Mouse (Mus musculus) MN1 (cell line): ENCODE data around the gene Ifitm5.

ENCODE experiments used
- DNase-seq: peaks from one replicate; pipeline ENCODE4 v3.0.0-alpha.2; 2016; ENCODE audit warnings: low spot score

Gene Ifitm5

DNA sequence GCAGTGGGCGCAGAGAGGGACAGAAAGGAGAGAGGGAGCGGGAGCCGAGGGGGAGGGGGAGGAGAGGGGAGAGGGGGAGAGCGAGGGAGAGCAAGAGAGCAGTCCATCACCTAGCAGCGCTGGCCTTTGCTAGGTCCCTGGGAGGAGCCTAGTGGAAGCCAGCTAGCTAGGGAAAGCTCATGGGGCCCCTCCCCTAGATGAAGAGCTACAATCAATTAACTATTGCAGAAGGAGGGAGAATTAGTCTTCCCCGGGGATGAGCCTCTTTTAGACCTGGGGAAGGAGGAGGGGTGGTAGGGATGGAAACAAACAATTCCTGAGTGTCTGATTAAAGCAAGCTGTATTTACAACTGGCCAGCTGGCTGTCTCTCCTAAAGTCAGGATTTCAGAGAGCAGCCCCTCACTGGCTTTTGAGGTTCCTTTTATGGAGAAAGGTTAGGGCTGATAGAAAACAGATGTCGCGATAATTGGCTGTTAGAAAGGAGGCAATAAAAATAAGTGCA lies 10.4 kb downstream of the Ifitm5 start:
- DNase-seq: peak; percentile 81

DNA sequence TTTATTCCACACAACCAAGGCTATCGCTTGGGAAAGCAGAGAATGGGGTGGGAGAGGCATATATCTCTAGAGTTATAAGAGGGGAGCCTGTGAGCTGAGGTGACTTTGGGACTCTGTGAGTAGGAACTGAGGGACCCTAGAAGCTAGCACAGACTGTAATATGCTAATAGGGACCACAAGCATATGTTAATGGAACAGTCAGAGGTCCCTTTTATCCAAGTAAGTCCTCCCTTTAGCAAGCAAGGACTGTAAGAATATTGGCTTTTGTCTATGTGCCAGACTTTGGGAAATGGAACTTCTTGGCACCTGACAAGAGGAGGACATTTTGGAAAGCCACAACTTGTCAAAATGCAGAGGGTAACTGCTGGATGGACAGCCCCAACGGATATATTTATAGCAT lies 11.2 kb downstream of the Ifitm5 start:
- no peak for DNase-seq

DNA sequence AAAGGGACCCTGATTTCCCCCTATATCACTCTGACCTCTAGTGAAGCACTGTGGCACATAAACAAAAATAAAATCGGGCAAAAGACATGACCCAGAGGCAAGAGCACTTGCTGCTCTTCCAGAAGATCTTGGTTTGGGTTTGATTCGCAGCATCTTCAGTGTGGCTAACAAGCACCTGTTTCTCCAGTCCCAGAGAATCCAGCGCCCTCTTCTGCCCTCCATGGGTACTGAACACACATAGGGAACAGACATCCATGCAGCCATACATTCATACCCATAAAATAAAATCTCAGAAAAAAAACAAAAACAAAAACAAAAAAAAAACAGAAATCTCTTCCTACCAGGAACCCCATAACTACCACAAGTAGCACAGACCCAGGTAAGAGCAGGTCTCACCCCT lies 11.7 kb downstream of the Ifitm5 start:
- no peak for DNase-seq

DNA sequence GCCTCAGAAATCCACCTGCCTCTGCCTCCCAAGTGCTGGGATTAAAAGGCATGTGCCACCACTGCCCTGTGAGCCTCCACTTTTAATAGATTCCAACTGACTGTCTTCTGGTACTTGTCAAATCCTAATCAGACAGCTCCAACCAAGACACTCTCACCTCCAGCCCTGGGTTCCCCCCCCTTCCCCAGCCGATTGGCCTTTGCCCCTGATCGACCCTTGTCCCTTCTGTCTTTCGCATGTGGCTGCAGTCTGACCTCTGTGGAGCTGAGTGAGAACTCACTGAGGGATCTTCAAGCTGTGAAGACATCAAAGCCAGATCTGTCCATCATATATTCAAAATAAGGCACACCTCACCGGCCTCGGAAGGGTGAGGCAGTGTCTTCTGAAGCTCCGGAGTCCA lies 22.9 kb downstream of the Ifitm5 start:
- no peak for DNase-seq

DNA sequence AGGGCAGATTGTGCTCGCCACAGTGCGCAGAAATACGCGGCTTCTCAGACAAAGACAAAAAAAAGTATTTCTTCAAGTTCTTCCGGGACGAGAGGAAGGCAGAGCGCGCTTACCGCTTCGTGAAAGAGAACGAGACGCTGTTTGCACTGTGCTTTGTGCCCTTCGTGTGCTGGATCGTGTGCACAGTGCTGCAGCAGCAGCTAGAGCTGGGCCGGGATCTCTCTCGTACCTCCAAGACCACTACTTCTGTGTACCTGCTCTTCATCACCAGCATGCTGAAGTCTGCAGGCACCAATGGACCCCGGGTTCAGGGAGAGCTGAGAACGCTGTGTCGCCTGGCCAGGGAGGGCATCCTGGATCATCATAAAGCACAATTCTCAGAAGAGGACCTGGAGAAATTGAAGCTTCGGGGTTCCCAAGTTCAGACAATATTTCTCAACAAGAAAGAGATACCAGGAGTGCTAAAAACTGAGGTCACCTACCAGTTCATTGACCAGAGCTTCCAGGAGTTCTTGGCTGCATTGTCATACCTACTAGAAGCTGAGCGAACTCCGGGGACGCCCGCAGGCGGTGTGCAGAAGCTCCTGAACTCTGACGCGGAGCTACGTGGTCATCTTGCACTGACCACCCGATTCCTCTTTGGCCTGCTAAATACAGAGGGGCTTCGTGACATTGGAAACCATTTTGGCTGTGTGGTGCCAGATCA lies 26.9 kb downstream of the Ifitm5 start:
- no peak for DNase-seq

DNA sequence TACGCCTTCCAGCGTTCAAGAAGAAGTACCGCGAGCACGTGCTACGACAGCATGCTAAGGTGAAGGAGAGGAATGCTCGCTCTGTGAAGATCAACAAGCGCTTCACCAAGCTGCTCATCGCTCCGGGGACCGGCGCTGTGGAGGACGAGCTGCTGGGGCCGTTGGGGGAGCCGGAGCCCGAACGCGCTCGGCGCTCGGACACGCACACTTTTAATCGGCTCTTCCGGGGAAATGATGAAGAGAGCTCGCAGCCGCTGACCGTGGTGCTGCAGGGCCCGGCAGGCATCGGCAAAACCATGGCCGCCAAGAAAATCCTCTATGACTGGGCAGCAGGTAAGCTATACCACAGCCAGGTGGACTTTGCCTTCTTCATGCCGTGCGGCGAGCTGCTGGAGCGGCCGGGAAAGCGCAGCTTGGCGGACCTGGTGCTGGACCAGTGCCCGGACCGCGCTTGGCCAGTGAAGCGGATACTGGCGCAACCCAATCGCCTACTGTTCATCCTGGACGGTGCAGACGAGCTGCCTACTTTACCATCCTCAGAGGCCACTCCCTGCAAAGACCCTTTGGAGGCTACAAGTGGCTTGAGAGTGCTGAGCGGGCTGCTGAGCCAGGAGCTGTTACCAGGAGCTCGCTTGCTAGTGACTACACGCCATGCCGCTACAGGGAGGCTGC lies 27.6 kb downstream of the Ifitm5 start:
- DNase-seq: no peak

DNA sequence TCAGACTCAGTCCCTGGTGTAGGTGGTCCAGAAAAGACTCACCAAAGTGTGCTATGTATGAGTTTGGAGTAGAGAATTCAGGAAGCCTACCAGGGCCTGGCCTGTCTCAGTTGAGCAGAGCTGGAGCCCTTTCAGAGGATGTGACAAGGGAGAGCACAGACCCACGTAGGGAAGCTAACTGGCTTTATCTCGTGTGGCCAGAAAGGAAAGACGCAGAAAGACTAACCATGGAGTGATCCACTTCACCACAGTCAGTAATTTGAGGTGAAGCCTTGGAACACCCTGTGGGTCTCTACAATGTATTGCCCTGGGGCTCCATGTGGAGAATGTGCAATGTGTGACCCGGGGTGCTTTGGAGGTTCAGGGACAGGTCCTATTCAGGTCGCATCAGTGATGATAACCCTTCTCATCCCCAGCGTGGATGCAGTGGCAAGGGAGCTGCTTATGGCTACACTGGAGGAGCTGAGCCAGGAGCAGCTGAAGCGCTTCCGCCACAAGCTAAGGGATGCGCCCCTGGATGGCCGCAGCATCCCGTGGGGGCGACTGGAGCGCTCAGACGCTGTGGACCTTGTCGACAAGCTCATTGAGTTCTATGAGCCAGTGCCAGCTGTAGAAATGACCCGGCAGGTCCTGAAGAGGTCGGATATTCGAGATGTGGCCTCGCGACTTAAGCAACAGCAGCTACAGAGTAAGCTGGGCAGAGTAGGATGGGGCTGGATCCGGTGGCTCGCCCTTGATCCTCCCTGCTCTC lies 28.7 kb downstream of the Ifitm5 start:
- no peak for DNase-seq

DNA sequence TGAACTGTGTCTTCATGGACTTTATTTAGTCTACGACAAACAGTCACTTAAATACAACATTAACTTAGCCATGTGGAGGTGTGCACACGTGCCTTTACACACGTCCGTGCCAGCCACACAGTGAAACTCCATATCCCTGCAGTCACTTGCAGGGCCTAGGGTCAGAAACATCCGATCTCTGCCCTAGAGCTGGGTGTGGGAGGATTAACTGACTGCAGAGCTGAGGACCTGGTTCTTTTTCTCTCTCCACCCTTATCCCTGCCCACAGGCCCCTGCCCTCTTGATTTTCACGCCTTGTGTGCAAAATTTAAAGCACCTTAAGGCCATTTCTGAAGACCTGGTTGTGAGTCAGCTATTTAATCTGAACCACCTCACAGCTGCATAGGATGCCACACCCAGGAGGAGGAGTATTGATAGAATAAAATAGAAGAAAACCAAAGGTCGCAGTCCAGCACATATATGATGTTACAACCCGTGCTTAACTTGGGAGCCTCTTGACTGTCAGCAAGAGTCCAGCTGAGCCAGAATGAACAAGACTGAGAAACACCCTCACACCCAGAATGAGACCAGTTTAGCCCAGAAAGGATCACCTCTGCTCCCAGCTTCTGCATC lies 29.6 kb downstream of the Ifitm5 start, which contains the start of gene Nlrp6:
Gene Nlrp6, plus strand, starts transcription at position 485 of the 612 bp plus-strand sequence.
- DNase-seq: no peak

DNA sequence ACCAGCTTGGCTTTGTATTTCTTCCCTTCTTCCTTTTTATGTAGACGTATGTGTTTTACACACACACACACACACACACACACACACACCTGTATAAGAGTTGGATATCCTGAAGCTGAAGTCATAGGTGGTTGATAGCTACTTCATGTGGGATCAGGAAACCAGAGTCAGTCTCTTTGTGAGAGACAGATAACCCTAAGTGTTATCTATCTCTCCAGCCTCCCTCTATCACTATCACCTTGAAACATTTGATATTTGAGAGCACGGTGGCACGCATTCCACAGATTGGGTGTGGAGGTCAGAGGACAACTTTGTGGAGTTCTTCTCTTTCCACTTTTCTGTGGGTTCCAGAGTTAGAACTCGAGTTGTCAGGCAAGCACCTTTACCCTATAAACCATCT lies 30.2 kb downstream of the Ifitm5 start:
- DNase-seq: no peak

DNA sequence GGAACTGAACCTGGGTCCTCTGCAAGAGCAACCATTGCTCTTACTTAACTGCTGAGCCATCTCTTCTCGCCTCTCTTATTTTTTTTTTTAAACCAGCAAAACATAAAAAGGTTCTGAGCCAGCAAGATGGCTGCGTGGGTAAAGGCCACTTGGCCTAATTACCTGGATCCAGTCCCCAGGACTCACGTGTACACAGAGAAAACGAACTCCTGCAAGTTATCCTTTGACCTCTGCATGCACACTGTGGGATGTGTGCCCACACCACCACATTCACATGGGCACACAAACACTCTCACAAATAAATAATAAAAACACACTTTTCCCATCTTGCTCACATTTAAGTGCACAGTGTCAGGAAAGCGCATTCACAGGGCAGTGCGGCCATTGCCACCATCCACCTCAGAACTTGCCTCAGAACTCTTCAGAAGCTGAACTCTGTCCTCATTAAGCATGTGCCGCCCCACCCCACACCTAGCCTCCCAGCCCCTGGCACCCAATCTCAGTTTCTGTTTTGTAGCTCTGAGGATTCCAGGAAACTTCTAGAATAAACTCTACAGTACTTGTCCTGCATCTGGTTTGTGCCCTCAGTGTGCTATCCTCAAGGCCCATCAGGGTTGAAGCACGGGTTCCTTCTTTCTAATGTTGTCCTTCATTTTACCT lies 35.9 kb downstream of the Ifitm5 start:
- no peak for DNase-seq

DNA sequence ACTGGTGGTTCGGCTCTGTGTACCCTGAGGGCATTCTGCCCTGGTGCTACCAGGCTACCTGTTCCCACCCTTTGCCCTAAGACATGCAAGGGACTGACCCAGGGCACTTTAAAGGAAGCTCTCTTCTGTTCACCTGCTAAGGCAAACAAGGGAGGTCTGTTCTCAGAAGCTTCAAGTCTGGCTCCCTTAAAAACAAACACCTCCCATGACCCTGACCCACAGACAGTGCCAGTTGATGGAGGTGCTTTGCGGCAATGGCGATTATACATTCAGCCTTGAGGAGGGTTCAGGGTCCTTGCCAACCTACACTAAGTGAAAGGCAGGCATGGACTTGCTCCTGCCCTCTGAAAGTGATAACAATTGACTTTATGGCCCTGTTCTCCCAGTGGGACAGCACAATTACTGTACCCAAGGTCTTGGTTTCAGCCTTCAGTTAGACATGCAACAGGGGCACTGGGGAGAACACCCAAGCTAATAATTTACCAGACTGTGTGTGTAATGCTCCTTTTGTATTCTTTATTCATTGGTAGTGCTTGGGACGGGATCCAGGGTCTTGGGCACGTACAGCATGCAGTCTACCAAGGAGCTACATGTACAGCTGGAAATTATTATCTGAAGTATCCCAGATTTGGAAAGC lies 37.1 kb downstream of the Ifitm5 start:
- no peak for DNase-seq

DNA sequence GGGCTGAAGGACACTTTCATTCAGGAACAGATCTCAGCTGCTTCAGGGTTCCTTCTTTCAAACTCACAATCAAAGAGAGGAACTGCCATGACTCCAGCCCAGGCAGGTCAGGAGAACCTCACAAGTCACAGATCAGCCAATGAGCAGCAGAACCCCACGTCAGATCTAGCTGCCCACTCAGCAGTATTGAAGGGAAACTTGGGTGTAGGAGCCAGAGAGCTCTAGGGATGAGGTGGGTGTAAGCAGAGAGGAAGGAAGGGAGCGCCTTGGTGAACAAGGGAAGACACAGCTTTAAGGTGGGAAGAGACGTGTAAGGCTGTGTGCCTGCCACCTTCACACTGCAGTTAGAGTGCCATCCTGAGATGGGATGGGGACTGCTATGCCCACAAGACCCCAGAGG lies 37.8 kb downstream of the Ifitm5 start:
- DNase-seq: no peak

DNA sequence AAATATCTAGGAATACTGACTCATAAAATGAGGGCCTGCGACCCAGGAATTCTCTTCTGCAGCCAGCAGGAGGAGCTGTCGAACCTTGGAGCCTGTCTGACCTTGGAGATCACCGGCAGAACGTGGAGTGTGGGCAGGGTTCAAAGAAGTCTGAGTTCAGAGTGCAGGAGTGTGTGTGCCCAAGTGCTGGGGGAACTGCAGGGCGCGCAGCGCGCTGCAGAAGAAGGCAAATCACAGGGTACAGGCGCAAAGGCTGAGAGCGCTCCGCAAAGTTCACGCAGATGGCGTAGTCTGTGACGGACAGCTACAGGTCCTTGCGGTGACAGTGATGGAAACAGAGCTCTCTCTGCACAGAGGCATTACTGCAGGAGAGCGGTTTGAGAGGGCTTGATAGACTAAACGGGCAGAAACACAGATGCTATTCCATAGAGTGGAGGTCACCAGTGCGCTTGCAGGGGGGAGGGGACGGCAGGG lies 41.4 kb downstream of the Ifitm5 start:
- DNase-seq: peak; percentile 89

DNA sequence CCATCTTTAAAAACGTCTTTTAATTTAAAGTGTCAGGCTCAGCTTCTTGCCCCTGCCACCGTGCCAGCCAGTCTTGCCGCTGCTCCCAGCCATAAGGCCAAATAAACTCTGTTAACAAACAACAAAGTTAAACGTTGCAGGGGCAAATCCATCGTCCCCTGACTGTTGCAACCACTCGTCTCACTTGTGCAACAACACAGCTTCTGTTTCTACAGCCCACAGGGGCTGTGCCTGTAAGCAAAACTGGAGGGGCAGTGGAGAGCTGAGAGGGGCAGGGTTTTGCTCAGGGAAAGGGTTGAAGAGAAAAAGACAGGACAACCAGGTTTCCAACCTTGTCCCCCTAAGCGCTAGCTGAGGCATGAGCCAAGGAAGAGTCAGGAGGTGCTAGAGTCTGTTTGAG lies 41.9 kb downstream of the Ifitm5 start:
- DNase-seq: no peak

DNA sequence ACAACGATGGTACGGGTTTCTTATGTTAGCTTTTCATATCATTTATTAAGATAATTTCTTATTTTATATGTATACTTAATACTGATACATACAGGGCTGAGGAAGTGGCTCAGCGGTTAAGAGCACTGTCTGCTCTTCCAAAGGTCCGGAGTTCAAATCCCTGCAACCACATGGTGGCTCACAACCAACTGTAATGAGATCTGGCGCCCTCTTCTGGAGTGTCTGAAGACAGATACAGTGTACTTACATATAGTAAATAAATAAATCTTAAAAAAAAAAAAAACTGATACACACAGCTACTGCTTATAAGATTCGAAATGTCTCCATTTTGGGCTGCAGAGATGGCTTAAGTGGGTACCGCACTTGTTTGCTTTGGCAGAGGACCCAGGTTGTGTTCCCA lies 42.4 kb downstream of the Ifitm5 start:
- DNase-seq: no peak

DNA sequence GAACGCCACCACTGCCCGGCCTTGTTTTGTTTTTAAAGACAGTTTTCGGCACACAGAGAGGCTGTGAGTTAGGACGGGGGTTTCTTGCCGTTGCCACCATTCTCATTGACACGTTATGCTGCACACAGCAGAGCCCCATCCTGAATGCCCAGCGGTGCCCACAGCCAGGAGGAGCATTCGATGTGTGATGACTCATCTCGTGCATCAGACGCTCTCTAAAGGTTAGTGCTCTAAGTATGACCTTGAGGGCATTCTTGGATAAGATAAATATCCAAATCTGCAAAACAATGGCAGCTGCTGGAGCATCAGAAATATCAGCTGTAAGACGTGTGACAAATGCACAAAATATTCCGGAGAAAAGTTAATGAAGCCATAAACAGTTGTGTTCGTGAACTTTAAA lies 43.0 kb downstream of the Ifitm5 start:
- DNase-seq: peak; percentile 29

DNA sequence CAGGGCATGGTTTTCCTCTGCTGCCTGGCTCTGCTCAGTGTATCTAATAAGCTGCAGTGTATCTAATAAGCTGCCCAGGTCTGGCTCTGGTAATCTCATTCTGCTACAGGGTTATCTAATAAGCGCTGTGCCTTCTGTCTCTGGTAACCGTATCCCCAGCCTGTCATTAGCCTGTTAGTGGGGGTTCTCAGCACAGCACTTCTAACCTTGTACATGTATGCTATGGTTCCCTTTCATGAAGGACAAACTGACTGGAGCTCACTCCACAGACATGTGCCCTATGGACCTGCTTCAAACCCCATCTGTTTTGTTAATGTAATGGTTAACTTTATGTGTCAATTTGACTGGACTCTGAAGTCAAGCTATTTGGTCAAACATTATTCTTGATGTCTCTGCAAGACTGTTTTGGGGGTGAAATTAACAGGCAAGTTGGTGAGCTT lies 44.4 kb downstream of the Ifitm5 start:
- peak; percentile 81 for DNase-seq

DNA sequence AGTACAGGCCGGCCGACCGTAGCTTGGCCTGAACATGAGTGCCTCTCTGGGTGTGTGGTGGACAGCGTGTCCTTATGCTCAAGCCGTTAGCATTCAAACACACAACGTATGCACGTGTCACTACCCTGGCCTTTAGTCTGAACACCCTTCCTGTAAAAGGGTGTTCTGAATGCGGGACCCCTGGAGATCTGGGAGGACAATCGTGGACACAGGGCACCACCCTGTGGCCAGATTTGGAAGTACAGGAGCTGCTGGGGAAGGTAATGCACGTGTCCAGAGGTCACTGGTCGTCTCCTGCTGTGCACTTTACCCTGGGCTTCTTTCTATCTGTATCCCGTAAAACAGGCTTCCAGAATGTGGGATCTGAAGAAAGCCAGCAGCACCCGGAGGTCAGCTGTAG lies 46.9 kb downstream of the Ifitm5 start:
- DNase-seq: peak; percentile 77

DNA sequence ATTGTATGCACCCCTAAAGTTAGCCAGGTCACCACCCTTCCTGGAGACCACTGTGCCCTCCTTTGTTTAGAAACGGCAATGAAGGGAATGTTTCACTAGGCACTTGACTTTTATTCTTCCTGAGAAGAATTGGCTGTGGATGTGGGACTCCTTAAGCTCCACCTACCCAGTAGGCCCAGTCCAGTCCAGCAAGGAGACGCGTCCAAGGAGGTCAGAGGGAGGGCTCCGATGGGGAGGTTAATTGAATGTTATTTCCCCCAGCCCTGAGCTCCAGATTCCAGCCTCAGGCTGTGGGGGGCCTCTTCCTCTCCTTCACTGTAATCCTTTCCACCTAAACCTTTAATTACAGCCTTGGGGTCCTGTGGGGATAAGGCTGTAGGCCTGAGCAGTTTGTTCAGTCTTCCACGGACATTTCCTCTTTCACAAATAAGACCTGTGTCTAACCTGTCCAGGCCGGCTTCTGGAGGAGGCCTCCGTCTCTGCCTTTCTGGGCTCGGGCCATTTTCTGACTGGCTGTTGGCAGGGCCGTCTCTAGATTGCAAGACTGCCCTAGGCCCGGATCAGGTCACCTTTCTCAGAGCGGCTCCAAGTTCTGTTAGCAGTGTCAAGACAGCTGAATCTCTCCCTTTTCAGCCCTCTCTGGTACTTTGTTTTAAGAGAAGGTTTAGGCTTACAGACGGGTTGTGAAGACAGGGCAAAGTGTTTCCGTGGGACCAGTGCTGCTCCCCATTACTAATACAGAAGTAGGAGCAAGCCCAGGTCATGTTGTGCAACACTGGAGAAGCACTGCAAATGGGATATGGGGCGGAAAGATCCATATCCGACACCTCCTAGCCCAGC lies 47.8 kb downstream of the Ifitm5 start:
- no peak for DNase-seq

DNA sequence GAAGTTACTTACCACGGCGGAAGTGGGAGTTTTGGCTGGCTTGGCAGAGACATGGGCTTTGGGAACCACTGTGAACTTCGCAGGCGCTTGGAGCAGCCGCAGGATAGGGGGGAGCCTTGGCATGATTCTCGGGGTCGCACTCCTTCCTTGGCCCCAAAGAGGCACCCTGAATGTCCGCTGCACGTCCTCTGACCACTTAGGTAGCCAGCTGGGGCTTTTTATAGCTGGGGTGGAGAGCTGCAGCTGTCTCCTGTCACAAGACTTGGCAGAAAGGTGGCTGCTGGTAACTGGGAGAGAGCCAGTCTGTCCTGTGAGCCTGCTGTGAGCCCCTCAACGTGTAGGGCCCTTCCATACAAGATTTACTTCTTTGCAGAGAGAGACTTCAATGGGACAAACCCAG lies 49.9 kb downstream of the Ifitm5 start, which contains the start of gene Cox8b:
Gene Cox8b, minus strand, starts transcription at position 227 of the 400 bp plus-strand sequence.
- no peak for DNase-seq
